Mouse (Mus musculus): ENCODE measurements around the gene Herpud1. TPM values are rescaled to one million over a fixed set of nuclear protein-coding genes. Genes with fewer than 3 reads are reported as not detected.
A peak's percentile ranks its signal among the peaks of the same experiment; 100 is the strongest.

Herpud1 gene
- total RNA-seq (2021) (100 to 1,000 TPM in 1 of 2 experiments, 10 to 100 TPM in 1; 99.0 to 141 TPM), polyA plus RNA-seq (2012; rRNA removed) (188 and 195 TPM in 2 replicates)
- long read RNA-seq, transcript Herpud1-201 (8 exons, 1,873 nt) = minor isoform, 6 of 171 reads
- long read RNA-seq, transcript Herpud1-205 (8 exons, 1,952 nt) = major isoform, 159 of 171 reads
- long read RNA-seq, partial matches to known transcripts = 0 of 171 reads
- long read RNA-seq, other reads (novel, unspliced or antisense) = 6 of 171 reads

- DNase-seq = peak; percentile 99
Observed at GRCm38 (mm10) chr8:94386214-94387026, at the start of gene Herpud1. TSS of gene Herpud1 (plus strand) at chr8:94386438.

- DNase-seq = no peak
Observed at GRCm38 (mm10) chr8:94337559-94337958, 48.7 kb upstream of the Herpud1 start.

- DNase-seq = no peak
Observed at GRCm38 (mm10) chr8:94340796-94341195, 45.4 kb upstream of the Herpud1 start.

GRCm38 (mm10) chr8:94342691-94343090, 43.5 kb upstream of the Herpud1 start:
- no peak for DNase-seq

GRCm38 (mm10) chr8:94343290-94343689, 42.9 kb upstream of the Herpud1 start:
- peak; percentile 70 for DNase-seq

GRCm38 (mm10) chr8:94343778-94344320, 42.4 kb upstream of the Herpud1 start:
- no peak for DNase-seq

- no peak for DNase-seq
Observed at GRCm38 (mm10) chr8:94345657-94346056, 40.6 kb upstream of the Herpud1 start.

GRCm38 (mm10) chr8:94346264-94346663, 40.0 kb upstream of the Herpud1 start:
- no peak for DNase-seq

- no peak for DNase-seq
Observed at GRCm38 (mm10) chr8:94348425-94348824, 37.8 kb upstream of the Herpud1 start.

- DNase-seq = no peak
Observed at GRCm38 (mm10) chr8:94354069-94354531, 32.1 kb upstream of the Herpud1 start.

GRCm38 (mm10) chr8:94354571-94354970, 31.7 kb upstream of the Herpud1 start:
- DNase-seq = no peak

GRCm38 (mm10) chr8:94357220-94357619, 29.0 kb upstream of the Herpud1 start:
- no peak for DNase-seq

- peak; percentile 88 for DNase-seq
Observed at GRCm38 (mm10) chr8:94358541-94358940, 27.7 kb upstream of the Herpud1 start.

GRCm38 (mm10) chr8:94361774-94362431, 24.3 kb upstream of the Herpud1 start:
- DNase-seq = no peak

GRCm38 (mm10) chr8:94362607-94363239, 23.5 kb upstream of the Herpud1 start:
- peak; percentile 49 for DNase-seq

GRCm38 (mm10) chr8:94363288-94363688, 22.9 kb upstream of the Herpud1 start:
- peak; percentile 83 for DNase-seq

- peak; percentile 81 for DNase-seq
Observed at GRCm38 (mm10) chr8:94363906-94364305, 22.3 kb upstream of the Herpud1 start.

- no peak for DNase-seq
Observed at GRCm38 (mm10) chr8:94364686-94365312, 21.4 kb upstream of the Herpud1 start.

GRCm38 (mm10) chr8:94365410-94365981, 20.7 kb upstream of the Herpud1 start:
- peak; percentile 70 for DNase-seq

- DNase-seq = no peak
Observed at GRCm38 (mm10) chr8:94370839-94371238, 15.4 kb upstream of the Herpud1 start.

- DNase-seq = no peak
Observed at GRCm38 (mm10) chr8:94372955-94373599, 13.2 kb upstream of the Herpud1 start.
